In genomic region chr11:95710478-95710877, GRCm38 (mm10) we compare ENCODE assay signal across 30 mouse cellular contexts.
"Had no signal": no experiment of that assay in that cellular context is flagged by ENCODE, and none has a peak within 500 bp of the region (broad histone marks: within the 10 kb centered on the region; RNA-seq: fewer than 3 reads in every experiment).

No protein-coding gene starts in this region.

- H3K27ac ChIP-seq: heart, embryonic 13.5 days; heart, embryonic 15.5 days; hindbrain, embryonic 10.5 days; hindbrain, embryonic 12.5 days; hindbrain, embryonic 13.5 days; hindbrain, embryonic 14.5 days; hindbrain, embryonic 15.5 days; hindbrain, postnatal 0 days; intestine, embryonic 15.5 days; kidney, embryonic 15.5 days; kidney, postnatal 0 days; layer of hippocampus, adult 2 months; left cerebral cortex, adult 2 months had no signal

- H3K9me3 ChIP-seq: heart, embryonic 12.5 days; heart, embryonic 13.5 days; heart, embryonic 15.5 days; hindbrain, embryonic 10.5 days; hindbrain, embryonic 12.5 days; hindbrain, embryonic 13.5 days; hindbrain, embryonic 15.5 days; intestine, embryonic 15.5 days; kidney, embryonic 15.5 days had no signal

- DNase-seq: heart, postnatal 10 days; heart, postnatal 14 days; heart, postnatal 36 days; heart, postnatal 4 days; kidney, adult 11 months; kidney, adult 18-20 months; kidney, adult 2 months; kidney, adult 8-10 months; kidney, adult 9 months; kidney, postnatal 10 days; kidney, postnatal 14 days; kidney, postnatal 25 days; kidney, postnatal 36 days; kidney, postnatal 4 days; layer of hippocampus, adult 9-11 months; layer of hippocampus, postnatal 36 days had no signal

- H3K27me3 ChIP-seq: heart, embryonic 12.5 days; heart, embryonic 13.5 days; heart, embryonic 15.5 days; hindbrain, embryonic 12.5 days; hindbrain, embryonic 13.5 days; hindbrain, embryonic 15.5 days; intestine, embryonic 15.5 days; kidney, embryonic 15.5 days had no signal

- H3K4me3 ChIP-seq: heart, embryonic 12.5 days; heart, embryonic 13.5 days; heart, embryonic 15.5 days; hindbrain, embryonic 10.5 days; hindbrain, embryonic 12.5 days; hindbrain, embryonic 13.5 days; hindbrain, embryonic 15.5 days; intestine, embryonic 15.5 days; kidney, embryonic 15.5 days; layer of hippocampus, adult 2 months; left cerebral cortex, adult 2 months had no signal

- H3K36me3 ChIP-seq: heart, embryonic 12.5 days; heart, embryonic 13.5 days; heart, embryonic 15.5 days; hindbrain, embryonic 10.5 days; hindbrain, embryonic 12.5 days; hindbrain, embryonic 13.5 days; hindbrain, embryonic 15.5 days; intestine, embryonic 15.5 days; kidney, embryonic 15.5 days had no signal

- H3K9ac ChIP-seq: heart, embryonic 12.5 days; heart, embryonic 13.5 days; heart, embryonic 15.5 days; hindbrain, embryonic 12.5 days; hindbrain, embryonic 13.5 days; hindbrain, embryonic 14.5 days; hindbrain, embryonic 15.5 days; intestine, embryonic 15.5 days; kidney, embryonic 15.5 days had no signal
